Mouse (Mus musculus): Measurements from ENCODE around the gene Olfr765.
"Not testable (repeated sequence)": the region's sequence is repeated elsewhere in the genome, so short reads cannot be mapped to it uniquely, and the experiment has no call there.

Olfr765 gene

GRCm38 (mm10) chr10:129049898-129050297, at the start of gene Olfr765:
Gene Olfr765 (minus strand): TSS chr10:129049998.
- not testable (repeated sequence) for DNase-seq (ENCODE audit: low spot score in 2 of 2)

- DNase-seq (ENCODE audit: low spot score in 2 of 2): no peak
Measured at GRCm38 (mm10) chr10:129099275-129099674, 49.5 kb upstream of the Olfr765 start, which contains the start of gene Olfr768. Gene Olfr768 (minus strand): TSS chr10:129099375.

GRCm38 (mm10) chr10:129082810-129083209, 33.0 kb upstream of the Olfr765 start, which contains the start of gene Olfr767:
Gene Olfr767 (minus strand): TSS chr10:129082910.
- DNase-seq (ENCODE audit: low spot score in 2 of 2): not testable (repeated sequence)

GRCm38 (mm10) chr10:129068877-129069276, 19.1 kb upstream of the Olfr765 start, which contains the start of gene Olfr766-ps1:
Gene Olfr766-ps1 (minus strand): TSS chr10:129068977.
- DNase-seq (ENCODE audit: low spot score in 2 of 2): no peak

- no peak for DNase-seq (ENCODE audit: low spot score in 2 of 2)
Measured at GRCm38 (mm10) chr10:129039796-129040195, 10.0 kb downstream of the Olfr765 start, which contains the start of gene Olfr764-ps1. Gene Olfr764-ps1 (minus strand): TSS chr10:129039896.

- DNase-seq (ENCODE audit: low spot score in 2 of 2): no peak
Measured at GRCm38 (mm10) chr10:129028343-129028742, 21.5 kb downstream of the Olfr765 start.

- peak; percentile 7 to 44 for DNase-seq (ENCODE audit: low spot score in 2 of 2)
Measured at GRCm38 (mm10) chr10:129026018-129026662, 23.7 kb downstream of the Olfr765 start.

- DNase-seq (ENCODE audit: low spot score in 2 of 2): no peak
Measured at GRCm38 (mm10) chr10:129023319-129023718, 26.5 kb downstream of the Olfr765 start.

GRCm38 (mm10) chr10:129014477-129014876, 35.3 kb downstream of the Olfr765 start:
- no peak for DNase-seq (ENCODE audit: low spot score in 2 of 2)

GRCm38 (mm10) chr10:129011511-129011910, 38.3 kb downstream of the Olfr765 start:
- not testable (repeated sequence) for DNase-seq (ENCODE audit: low spot score in 2 of 2)

- DNase-seq (ENCODE audit: low spot score in 2 of 2): no peak
Measured at GRCm38 (mm10) chr10:129010288-129010841, 39.4 kb downstream of the Olfr765 start, which contains the start of gene Olfr763. Gene Olfr763 (plus strand): TSS chr10:129010791.

- no peak for DNase-seq (ENCODE audit: low spot score in 2 of 2)
Measured at GRCm38 (mm10) chr10:129004032-129004920, 45.5 kb downstream of the Olfr765 start.

- no peak for DNase-seq (ENCODE audit: low spot score in 2 of 2)
Measured at GRCm38 (mm10) chr10:128996523-128997040, 53.2 kb downstream of the Olfr765 start.

GRCm38 (mm10) chr10:128995796-128996195, 54.0 kb downstream of the Olfr765 start:
- DNase-seq (ENCODE audit: low spot score in 2 of 2): no peak

Measured in frontal cortex, postnatal 25 days (tissue).